8 mouse cellular contexts compared by ENCODE assay signal in genomic region chr4:116596379-116596778, GRCm38 (mm10). TPM values are rescaled to one million over a fixed set of nuclear protein-coding genes. Genes with fewer than 3 reads are reported as not detected.
DNase-seq lines count a peak whose midpoint lies in the region; ATAC-seq and TF ChIP-seq lines count a peak whose summit lies in the region.

Gene Ccdc17 (plus strand): TSS chr4:116596654.

- peak within 1 kb of the TSS; percentile 81 for H3K9ac ChIP-seq in ES-Bruce4 (ENCODE audit: low read depth, poor library complexity, severe bottlenecking)
- peak within 1 kb of the TSS; percentile 70 for H3K9ac ChIP-seq in forebrain, embryonic 13.5 days

- no peaks in the 10 kb centered on the region; the same call in 1 of the 2 replicates for H3K27me3 ChIP-seq in erythroblast, embryonic 14.5 days (ENCODE audit: control insufficient read depth)
- H3K27me3 ChIP-seq in ES-Bruce4 (ENCODE audit: control insufficient read depth, insufficient read depth, low read length, poor library complexity, severe bottlenecking) (no peaks in the 10 kb centered on the region), myocyte (ENCODE audit: control insufficient read depth, insufficient read depth, insufficient read length) (no peaks in the 10 kb centered on the region)
- H3K27me3 ChIP-seq in forebrain, embryonic 13.5 days, result no peaks in the 10 kb centered on the region
- H3K27me3 ChIP-seq in limb, embryonic 10.5 days (ENCODE audit: low read depth, poor library complexity, severe bottlenecking), result no peaks in the 10 kb centered on the region

- H3ac ChIP-seq in myocyte (ENCODE audit: control insufficient read depth, insufficient read length), result peak within 1 kb of the TSS; percentile 5

- TF ChIP-seq CTCF in ES-Bruce4 (IDR thresholded peaks at IDR 0.05; ENCODE audit: low read depth, low read length), result no peak

- no peak for ATAC-seq in erythroblast, adult 5-6 weeks (replicated peaks; ENCODE audit: low FRiP score, poor library complexity, severe bottlenecking)
- ATAC-seq in forebrain, embryonic 13.5 days, result no peak

- no peaks in the 10 kb centered on the region for H3K79me2 ChIP-seq in myocyte (ENCODE audit: control insufficient read depth, insufficient read depth)

- peak within 1 kb of the TSS; percentile 86 for H3K27ac ChIP-seq in ES-Bruce4 (ENCODE audit: insufficient read depth, low read length)
- H3K27ac ChIP-seq in forebrain, embryonic 13.5 days, result peak within 1 kb of the TSS; percentile 46
- H3K27ac ChIP-seq in limb, embryonic 10.5 days, result peak within 1 kb of the TSS; percentile 75

- WGBS in forebrain, embryonic 13.5 days, result 23% methylated on average over 5 of the region's 5 CpGs
- 29% methylated on average over 5 of the region's 5 CpGs for WGBS in limb, embryonic 10.5 days

- TF ChIP-seq POLR2A in ES-Bruce4 (IDR thresholded peaks at IDR 0.05; ENCODE audit: insufficient read depth, low read length), result no peak
- TF ChIP-seq POLR2A in myocyte (IDR thresholded peaks at IDR 0.05; ENCODE audit: insufficient read length, low read depth), result no peak

- H3K4me3 ChIP-seq in erythroblast, embryonic 14.5 days (replicated peaks), result peak within 1 kb of the TSS; percentile 88
- H3K4me3 ChIP-seq in ES-Bruce4 (ENCODE audit: low read depth, low read length) (peak within 1 kb of the TSS; percentile 77), myocyte (peak within 1 kb of the TSS; percentile 59)
- peak within 1 kb of the TSS; percentile 52 for H3K4me3 ChIP-seq in forebrain, embryonic 13.5 days
- peak within 1 kb of the TSS; percentile 67 for H3K4me3 ChIP-seq in limb, embryonic 10.5 days

- H3K4me1 ChIP-seq in erythroblast, embryonic 14.5 days (ENCODE audit: control insufficient read depth), result peaks cover 40% of the 10 kb centered on the region
- H3K4me1 ChIP-seq in ES-Bruce4 (ENCODE audit: control insufficient read depth, insufficient read depth, low read length), result peaks cover 3% of the 10 kb centered on the region
- peaks cover 19% of the 10 kb centered on the region for H3K4me1 ChIP-seq in forebrain, embryonic 13.5 days
- peaks cover 30% of the 10 kb centered on the region for H3K4me1 ChIP-seq in limb, embryonic 10.5 days

- no peak for DNase-seq in limb, embryonic 10.5 days (ENCODE audit: low spot score)
- DNase-seq in layer of hippocampus, postnatal 36 days, result no peak
- no peak for DNase-seq in frontal cortex, postnatal 10 days (ENCODE audit: low spot score in 2 of 2)

- H3K9me3 ChIP-seq in erythroblast, embryonic 14.5 days (ENCODE audit: control insufficient read depth, low read length), result no peaks in the 10 kb centered on the region
- no peaks in the 10 kb centered on the region for H3K9me3 ChIP-seq in ES-Bruce4 (replicated peaks; ENCODE audit: control insufficient read depth, insufficient read depth, low read length, poor library complexity, severe bottlenecking)
- no peaks in the 10 kb centered on the region for H3K9me3 ChIP-seq in forebrain, embryonic 13.5 days (replicated peaks)
- no peaks in the 10 kb centered on the region for H3K9me3 ChIP-seq in limb, embryonic 10.5 days (replicated peaks)

- H3K4me2 ChIP-seq in forebrain, embryonic 13.5 days, result peak within 1 kb of the TSS; percentile 69
- H3K4me2 ChIP-seq in myocyte (ENCODE audit: low read depth), result peak within 1 kb of the TSS; percentile 84

- peaks cover 66% of the 10 kb centered on the region for H3K36me3 ChIP-seq in erythroblast, embryonic 14.5 days (ENCODE audit: control insufficient read depth)
- H3K36me3 ChIP-seq in ES-Bruce4 (ENCODE audit: control insufficient read depth, insufficient read depth, low read length, poor library complexity, severe bottlenecking), result peaks cover 15% of the 10 kb centered on the region
- peaks cover 57% of the 10 kb centered on the region for H3K36me3 ChIP-seq in forebrain, embryonic 13.5 days (ENCODE audit: poor library complexity, severe bottlenecking)
- H3K36me3 ChIP-seq in limb, embryonic 10.5 days, result peaks cover 58% of the 10 kb centered on the region
- peaks cover 16% of the 10 kb centered on the region for H3K36me3 ChIP-seq in myocyte (ENCODE audit: control insufficient read depth, insufficient read depth)

- TF ChIP-seq EP300 in ES-Bruce4 (IDR thresholded peaks at IDR 0.05; ENCODE audit: insufficient read depth, low read depth, low read length), result no peak

TF ChIP-seq in myocyte, 11 proteins besides CTCF, POLR2A, EP300 and RAD21:
- TF ChIP-seq TCF12 (IDR thresholded peaks at IDR 0.05; ENCODE audit: insufficient read depth, poor library complexity, severe bottlenecking) (no peak), POLR2AphosphoS2 (IDR thresholded peaks at IDR 0.05; ENCODE audit: insufficient read length, low read depth) (no peak), MYOD1 (IDR thresholded peaks at IDR 0.05; ENCODE audit: control insufficient read depth in 1 of 3, insufficient read length in 2 of 3, low read depth in 2 of 3) (no peak), MYOG (IDR thresholded peaks at IDR 0.05; ENCODE audit: control insufficient read depth in 1 of 3, insufficient read depth in 1 of 3, insufficient read length in 2 of 3, low read depth in 2 of 3) (no peak), MAX (IDR thresholded peaks at IDR 0.05; ENCODE audit: low read depth) (no peak), REST (IDR thresholded peaks at IDR 0.05; ENCODE audit: insufficient read depth, insufficient read length) (no peak), TCF3 (IDR thresholded peaks at IDR 0.05; ENCODE audit: insufficient read length, low read depth) (no peak), SRF (IDR thresholded peaks at IDR 0.05; ENCODE audit: control insufficient read depth, insufficient read length, low read depth) (no peak), CEBPB (IDR thresholded peaks at IDR 0.05; ENCODE audit: insufficient read depth, poor library complexity, severe bottlenecking) (no peak), USF1 (IDR thresholded peaks at IDR 0.05; ENCODE audit: low read depth) (no peak), E2F4 (IDR thresholded peaks at IDR 0.05; ENCODE audit: insufficient read depth) (no peak)

RNA-seq across cellular contexts. Expression of gene Ccdc17, which starts in this region (rescaled TPM):
- polyA plus RNA-seq in erythroblast, embryonic 14.5 days (2012), result 0.05 TPM in 1 of 2 replicates, not detected in the other
- total RNA-seq in erythroblast, adult 5-6 weeks (2015; ENCODE audit: low replicate concordance), result 1.5 and 3.8 TPM in 2 replicates
- total RNA-seq in erythroblast, adult 5-6 weeks (2017; ENCODE audit: low replicate concordance), result 2.0 and 2.1 TPM in 2 replicates
- 2.7 and 2.8 TPM in 2 replicates for polyA plus RNA-seq in ES-Bruce4 (2011; ENCODE audit: insufficient read depth, insufficient read length, low read depth, missing spikeins)
- 2.9 and 4.5 TPM in 2 replicates for polyA plus RNA-seq in forebrain, embryonic 13.5 days (2015; fragmentation: Nextera tagmentation; extraction: Ambion mirVana)
- polyA plus RNA-seq in limb, embryonic 10.5 days (2016; fragmentation: Nextera tagmentation; extraction: Ambion mirVana), result 0.84 and 1.5 TPM in 2 replicates
- 0.55 TPM for polyA plus RNA-seq in myocyte (2012; fragmentation: generic; extraction: Trizol)
- total RNA-seq in layer of hippocampus, postnatal 36 days (2021), result 1 to 10 TPM; 4.0 to 4.3 TPM
